Comparison of ENCODE assay signal across 15 mouse cellular contexts in genomic region chr1:106581812-106582211, GRCm38 (mm10).
DNase-seq lines count a peak whose midpoint lies in the region; ATAC-seq and TF ChIP-seq lines count a peak whose summit lies in the region.
"Had no signal": no experiment of that assay in that cellular context is flagged by ENCODE, and none has a peak within 500 bp of the region (broad histone marks: within the 10 kb centered on the region; RNA-seq: fewer than 3 reads in every experiment).

No protein-coding gene starts in this region.

- no peaks in the 10 kb centered on the region for H3K27me3 ChIP-seq in G1E (ENCODE audit: insufficient read depth, low read length)
- H3K27me3 ChIP-seq: embryonic facial prominence, embryonic 15.5 days; forebrain, embryonic 13.5 days; kidney, embryonic 15.5 days had no signal

- no peaks in the 10 kb centered on the region for H3K4me1 ChIP-seq in G1E (ENCODE audit: insufficient read depth, low read depth, low read length)

- peak; percentile 45 for ATAC-seq in G1E (ENCODE audit: extremely low read depth, insufficient number of reproducible peaks, low FRiP score, poor library complexity, severe bottlenecking)
- peak; percentile 75 for ATAC-seq in hematopoietic stem cell, adult 5-6 weeks (replicated peaks in 1 of 2; ENCODE audit: insufficient read depth in 1 of 2, low FRiP score in 2 of 2, low TSS enrichment in 1 of 2, low read depth in 1 of 2, poor library complexity in 2 of 2, severe bottlenecking in 2 of 2)
- peak; percentile 93 for ATAC-seq in neutrophil, adult 5-6 weeks (ENCODE audit: extremely low read depth, insufficient number of reproducible peaks, low FRiP score, poor library complexity, severe bottlenecking)
- ATAC-seq: forebrain, embryonic 13.5 days had no signal

- H3K36me3 ChIP-seq in G1E (replicated peaks): no peaks in the 10 kb centered on the region
- H3K36me3 ChIP-seq: embryonic facial prominence, embryonic 15.5 days; kidney, embryonic 15.5 days had no signal

- no peak for TF ChIP-seq CTCF in G1E (IDR thresholded peaks at IDR 0.05; ENCODE audit: low read depth, low read length)

- H3K4me3 ChIP-seq in G1E (ENCODE audit: low read depth, low read length): no peak overlapping the region
- H3K4me3 ChIP-seq: embryonic facial prominence, embryonic 15.5 days; forebrain, embryonic 13.5 days; kidney, embryonic 15.5 days had no signal

- intact Hi-C loops in heart, postnatal 14 days (cut with DNase I): no loop called here

- no peaks in the 10 kb centered on the region for H3K9me3 ChIP-seq in G1E (replicated peaks)
- H3K9me3 ChIP-seq: embryonic facial prominence, embryonic 15.5 days; forebrain, embryonic 13.5 days; kidney, embryonic 15.5 days had no signal

- DNase-seq in lung, postnatal 25 days (ENCODE audit: low spot score): peak; percentile 21
- no peak for DNase-seq in lung, postnatal 4 days
- DNase-seq in G1E (ENCODE audit: low spot score): no peak
- no peak for DNase-seq in heart, postnatal 14 days
- no peak for DNase-seq in thymus, postnatal 10 days (ENCODE audit: low spot score in 2 of 2)
- DNase-seq: adrenal gland, adult 8-10 months; cerebellum, adult 2 months; heart, postnatal 10 days; layer of hippocampus, postnatal 36 days; left cerebral cortex, postnatal 4 days had no signal
